21 mouse cellular contexts compared by ENCODE assay signal in the genomic region with DNA sequence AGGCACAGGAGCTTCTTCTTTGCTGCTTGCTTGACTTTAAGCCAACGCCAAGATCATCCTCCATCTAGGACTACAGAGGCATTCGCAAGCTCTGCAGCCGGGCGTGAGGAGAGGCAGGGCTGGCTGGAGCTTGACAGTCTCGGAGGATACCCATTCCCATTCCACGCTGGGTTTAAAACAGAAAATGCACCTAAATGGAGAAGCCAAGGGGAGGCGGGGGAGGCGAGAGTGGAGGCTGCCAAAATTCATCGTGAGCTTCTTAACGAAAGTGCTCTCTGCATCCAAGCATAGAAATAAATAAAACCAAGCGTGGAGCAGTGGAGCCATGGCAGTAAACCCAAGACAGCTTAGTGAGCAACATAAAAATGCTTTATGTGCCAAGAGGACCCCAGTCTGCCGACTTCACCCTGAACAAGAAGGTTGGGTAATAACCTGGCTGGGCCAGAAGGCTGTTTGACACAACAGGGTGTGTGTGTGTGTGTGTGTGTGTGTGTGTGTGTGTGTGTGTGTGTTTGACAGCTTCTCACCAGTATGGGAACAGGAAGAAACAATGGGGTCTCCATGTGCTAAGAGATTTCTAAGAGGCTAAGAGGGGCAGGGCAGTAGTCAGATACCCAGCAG. TPM values are rescaled to one million over a fixed set of nuclear protein-coding genes. Genes with fewer than 3 reads are reported as not detected.
DNase-seq lines count a peak whose midpoint lies in the region; ATAC-seq and TF ChIP-seq lines count a peak whose summit lies in the region.
"Had no signal": no experiment of that assay in that cellular context is flagged by ENCODE, and none has a peak within 500 bp of the region (broad histone marks: within the 10 kb centered on the region; RNA-seq: fewer than 3 reads in every experiment).

No protein-coding gene starts in this region.

- no peak for ATAC-seq in kidney, postnatal 0 days (replicated peaks; ENCODE audit: low FRiP score, low read depth)
- ATAC-seq: CD4-positive, CD25-positive, alpha-beta regulatory T cell, adult 4 months; midbrain, embryonic 13.5 days had no signal

- no peaks in the 10 kb centered on the region for H3K4me1 ChIP-seq in kidney, postnatal 0 days (replicated peaks; ENCODE audit: insufficient read depth, low read length)

- H3K27me3 ChIP-seq in kidney, postnatal 0 days (ENCODE audit: insufficient read depth, low read length): no peaks in the 10 kb centered on the region
- H3K27me3 ChIP-seq: midbrain, embryonic 13.5 days had no signal

- H3K27ac ChIP-seq in kidney, postnatal 0 days: no peak overlapping the region
- H3K27ac ChIP-seq: gastrocnemius, adult 2 months; liver, embryonic 14.5 days; midbrain, embryonic 13.5 days had no signal

- H3K4me3 ChIP-seq in kidney, postnatal 0 days (replicated peaks; ENCODE audit: low read depth, low read length): no peak overlapping the region
- H3K4me3 ChIP-seq: gastrocnemius, adult 2 months; midbrain, embryonic 13.5 days had no signal

- no peaks in the 10 kb centered on the region for H3K36me3 ChIP-seq in kidney, postnatal 0 days (ENCODE audit: insufficient read depth, low read length)
- H3K36me3 ChIP-seq: midbrain, embryonic 13.5 days had no signal

- DNase-seq in kidney, postnatal 0 days (ENCODE audit: low spot score): peak; percentile 45
- no peak for DNase-seq in kidney, postnatal 14 days
- peak; percentile 18 for DNase-seq in urinary bladder, postnatal 14 days (ENCODE audit: low spot score)
- DNase-seq in urinary bladder, postnatal 10 days (ENCODE audit: low spot score): no peak
- DNase-seq in left cerebral cortex, postnatal 36 days (ENCODE audit: low spot score in 2 of 2): peak; percentile 50 to 68
- peak; percentile 68 for DNase-seq in telencephalon, adult 2 months (ENCODE audit: low read depth, low spot score)
- no peak for DNase-seq in gastrocnemius, adult 8-10 months (ENCODE audit: low spot score in 2 of 2)
- no peak for DNase-seq in lung, postnatal 25 days (ENCODE audit: low spot score)
- DNase-seq: cerebellum, adult 18-20 months; embryo, embryonic 11 days; gastrocnemius, adult 2 months; heart, postnatal 10 days; kidney, postnatal 25 days; lung, postnatal 36 days; thymus, postnatal 36 days had no signal

- H3K9ac ChIP-seq in kidney, postnatal 0 days (ENCODE audit: low read depth, low read length): no peak overlapping the region
- H3K9ac ChIP-seq: liver, embryonic 14.5 days; midbrain, embryonic 13.5 days had no signal

- 38% methylated on average over 12 of the region's 12 CpGs for WGBS in kidney, postnatal 0 days

- intact Hi-C loops in left cerebral cortex, postnatal 36 days (cut with DNase I): no loop called here

- H3K9me3 ChIP-seq in kidney, postnatal 0 days (replicated peaks; ENCODE audit: low read length): no peaks in the 10 kb centered on the region
- H3K9me3 ChIP-seq: midbrain, embryonic 13.5 days had no signal

- no peak overlapping the region for H3K4me2 ChIP-seq in kidney, postnatal 0 days (ENCODE audit: low read length)
- H3K4me2 ChIP-seq: midbrain, embryonic 13.5 days had no signal

- no peak for TF ChIP-seq CTCF in kidney, postnatal 0 days (IDR thresholded peaks at IDR 0.05; ENCODE audit: low read depth)

RNA-seq across cellular contexts. Expression of a gene that starts 51.1 kb away (rescaled TPM):
- 28.0 and 30.2 TPM in 2 replicates for polyA plus RNA-seq in kidney, postnatal 0 days (2015; fragmentation: Nextera tagmentation; extraction: Ambion mirVana)
- total RNA-seq in left cerebral cortex, postnatal 36 days (2021): under 1 TPM in 1 of 2 experiments, not detected in 1; 0.12 TPM
- total RNA-seq in gastrocnemius, adult 8-10 months (2022): not detected
- total RNA-seq: gastrocnemius, adult 2 months; heart, adult 8-10 months; heart, postnatal 10 days had no signal
- polyA plus RNA-seq: CD4-positive, CD25-positive, alpha-beta regulatory T cell, adult 4 months; liver, embryonic 14.5 days; midbrain, embryonic 13.5 days; neural tube, embryonic 11.5 days; stomach, embryonic 16.5 days had no signal

RNA-seq across cellular contexts. Expression of a gene that starts 55.7 kb away (rescaled TPM):
- 0.21 and 0.37 TPM in 2 replicates for polyA plus RNA-seq in kidney, postnatal 0 days (2015; fragmentation: Nextera tagmentation; extraction: Ambion mirVana)
- 1 to 10 TPM; 1.4 to 1.6 TPM for total RNA-seq in left cerebral cortex, postnatal 36 days (2021)
- under 1 TPM; 0.40 to 0.92 (median 0.63) TPM for total RNA-seq in gastrocnemius, adult 8-10 months (2022)
- total RNA-seq: heart, adult 8-10 months; heart, postnatal 10 days had no signal

Comparison
In these comparisons a context has a peak if more than half of its experiments do, and no peak if none do; other contexts are left out.
1. DNase-seq: peak in kidney, postnatal 0 days (single experiment), urinary bladder, postnatal 14 days (single experiment), left cerebral cortex, postnatal 36 days (2 of 2) and telencephalon, adult 2 months (single experiment); none in kidney, postnatal 14 days (single experiment), urinary bladder, postnatal 10 days (single experiment), gastrocnemius, adult 8-10 months (0 of 2) and lung, postnatal 25 days (single experiment).